Mouse (Mus musculus): ENCODE data around the gene Chchd6. TPM values are rescaled to one million over a fixed set of nuclear protein-coding genes. Genes with fewer than 3 reads are reported as not detected.

The Chchd6 gene
- polyA plus RNA-seq, 1 experiment from 2014 or later: 176 TPM

- H3K4me1 ChIP-seq (replicated peaks; ENCODE audit: control insufficient read depth, insufficient read depth, low read length): no peaks in the 10 kb centered on the region
- no peak overlapping the region for H3K9ac ChIP-seq
- ATAC-seq (ENCODE audit: low FRiP score) (no peak), DNase-seq (ENCODE audit: low spot score) (no peak)
- no peak overlapping the region for H3K4me2 ChIP-seq (replicated peaks)
- no peaks in the 10 kb centered on the region for H3K36me3 ChIP-seq (replicated peaks; ENCODE audit: control insufficient read depth, insufficient read depth)
- H3K27ac ChIP-seq: no peak overlapping the region
- H3K27me3 ChIP-seq (ENCODE audit: control insufficient read depth, insufficient read depth, low read length): no peaks in the 10 kb centered on the region
- no peak overlapping the region for H3K4me3 ChIP-seq (replicated peaks; ENCODE audit: low read length)
- H3K9me3 ChIP-seq (ENCODE audit: control insufficient read depth, low read length): no peaks in the 10 kb centered on the region
These were observed 226.6 kb downstream of the Chchd6 start for GRCm38 (mm10) chr6:89368812-89369211.

- Histone ChIP-seq H3K4me1 (replicated peaks; ENCODE audit: control insufficient read depth, insufficient read depth, low read length) (peaks cover 18% of the 10 kb centered on the region), H3K27me3 (ENCODE audit: control insufficient read depth, insufficient read depth, low read length) (no peaks in the 10 kb centered on the region), H3K36me3 (replicated peaks; ENCODE audit: control insufficient read depth, insufficient read depth) (no peaks in the 10 kb centered on the region), H3K27ac (no peak overlapping the region), H3K4me2 (replicated peaks) (no peak overlapping the region), H3K9me3 (ENCODE audit: control insufficient read depth, low read length) (no peaks in the 10 kb centered on the region), H3K9ac (no peak overlapping the region), H3K4me3 (replicated peaks; ENCODE audit: low read length) (no peak overlapping the region)
- no peak for DNase-seq (ENCODE audit: low spot score)
- no peak for ATAC-seq (ENCODE audit: low FRiP score)
- 53% methylated on average over 3 of the region's 3 CpGs for whole genome bisulfite sequencing
These were observed 231.1 kb downstream of the Chchd6 start for GRCm38 (mm10) chr6:89364342-89364741.

- Histone ChIP-seq H3K36me3 (replicated peaks; ENCODE audit: control insufficient read depth, insufficient read depth) (no peaks in the 10 kb centered on the region), H3K4me2 (replicated peaks) (peak overlapping the region; percentile 97), H3K4me1 (replicated peaks; ENCODE audit: control insufficient read depth, insufficient read depth, low read length) (peaks cover 31% of the 10 kb centered on the region), H3K27ac (peak overlapping the region; percentile 53), H3K9me3 (ENCODE audit: control insufficient read depth, low read length) (no peaks in the 10 kb centered on the region), H3K9ac (peak overlapping the region; percentile 98), H3K27me3 (ENCODE audit: control insufficient read depth, insufficient read depth, low read length) (no peaks in the 10 kb centered on the region), H3K4me3 (replicated peaks; ENCODE audit: low read length) (peak overlapping the region; percentile 100)
- no peak for DNase-seq (ENCODE audit: low spot score)
- ATAC-seq (ENCODE audit: low FRiP score): no peak; the same call in 1 of the 2 replicates
- 2% methylated on average over 16 of the region's 16 CpGs for WGBS
These were observed 232.4 kb downstream of the Chchd6 start for GRCm38 (mm10) chr6:89363107-89363451.

- peaks cover 35% of the 10 kb centered on the region for H3K4me1 ChIP-seq (replicated peaks; ENCODE audit: control insufficient read depth, insufficient read depth, low read length)
- H3K4me3 ChIP-seq (replicated peaks; ENCODE audit: low read length): peak within 1 kb of the TSS; percentile 100
- H3K9me3 ChIP-seq (ENCODE audit: control insufficient read depth, low read length): no peaks in the 10 kb centered on the region
- peak; percentile 82 for DNase-seq (ENCODE audit: low spot score)
- under 1% methylated on average over 97 of the region's 110 CpGs for WGBS
- H3K4me2 ChIP-seq (replicated peaks): peak within 1 kb of the TSS; percentile 97
- ATAC-seq (ENCODE audit: low FRiP score): peak; percentile 80
- peak within 1 kb of the TSS; percentile 85 for H3K27ac ChIP-seq
- H3K9ac ChIP-seq: peak within 1 kb of the TSS; percentile 98
- no peaks in the 10 kb centered on the region for H3K36me3 ChIP-seq (replicated peaks; ENCODE audit: control insufficient read depth, insufficient read depth)
- no peaks in the 10 kb centered on the region for H3K27me3 ChIP-seq (ENCODE audit: control insufficient read depth, insufficient read depth, low read length)
These were observed 233.0 kb downstream of the Chchd6 start, which contains the start of gene Plxna1 for GRCm38 (mm10) chr6:89362281-89363106. Plxna1 (minus strand) TSS chr6:89362620.

GRCm38 (mm10) chr6:89361418-89362280, 233.8 kb downstream of the Chchd6 start:
- Histone ChIP-seq H3K4me3 (replicated peaks; ENCODE audit: low read length) (peak overlapping the region; percentile 100), H3K27me3 (ENCODE audit: control insufficient read depth, insufficient read depth, low read length) (no peaks in the 10 kb centered on the region), H3K36me3 (replicated peaks; ENCODE audit: control insufficient read depth, insufficient read depth) (peaks cover 4% of the 10 kb centered on the region; the same call in 1 of the 2 replicates), H3K4me1 (replicated peaks; ENCODE audit: control insufficient read depth, insufficient read depth, low read length) (peaks cover 35% of the 10 kb centered on the region), H3K9ac (peak overlapping the region; percentile 98), H3K9me3 (ENCODE audit: control insufficient read depth, low read length) (no peaks in the 10 kb centered on the region), H3K4me2 (replicated peaks) (peak overlapping the region; percentile 97), H3K27ac (peak overlapping the region; percentile 85)
- under 1% methylated on average over 60 of the region's 80 CpGs for WGBS
- ATAC-seq (ENCODE audit: low FRiP score) (peak; percentile 26), DNase-seq (ENCODE audit: low spot score) (no peak)

DNA sequence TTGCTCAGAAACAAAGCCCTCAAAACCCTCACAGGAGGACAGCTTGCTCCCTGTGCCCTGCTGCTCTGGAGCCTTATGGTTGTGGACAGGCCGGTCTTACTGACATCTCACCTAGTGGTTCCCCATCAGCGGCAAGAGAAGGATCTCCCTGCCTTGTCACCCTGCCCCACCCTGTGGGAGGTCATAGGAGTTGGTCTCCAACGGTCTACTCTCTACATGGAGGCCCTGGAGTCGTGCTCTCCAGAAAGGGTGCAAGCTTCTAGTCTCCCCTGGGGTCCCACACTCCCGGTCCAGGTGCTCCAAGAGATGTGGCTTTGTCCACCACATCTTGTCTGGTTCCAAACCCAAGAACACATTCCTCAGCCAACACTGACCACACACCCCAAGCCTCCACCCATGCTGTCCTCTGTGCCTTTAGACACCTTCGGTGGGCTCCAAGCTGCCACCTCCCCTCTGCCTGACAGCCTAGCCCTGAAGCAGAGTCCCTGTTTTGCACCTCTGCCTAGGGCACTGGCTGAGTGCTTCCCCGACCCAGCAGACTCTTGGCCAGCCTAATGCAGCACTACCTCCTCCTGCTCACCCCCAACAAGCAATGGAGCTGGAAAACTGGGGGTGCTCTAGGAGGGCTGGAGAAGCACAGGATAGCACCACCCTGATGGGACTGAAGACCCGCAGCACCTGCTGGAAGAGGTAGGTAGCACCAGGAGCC, 234.6 kb downstream of the Chchd6 start:
- 28% methylated on average over 8 of the region's 8 CpGs for whole genome bisulfite sequencing
- Histone ChIP-seq H3K9me3 (ENCODE audit: control insufficient read depth, low read length) (no peaks in the 10 kb centered on the region), H3K4me2 (replicated peaks) (peak overlapping the region; percentile 97), H3K27me3 (ENCODE audit: control insufficient read depth, insufficient read depth, low read length) (no peaks in the 10 kb centered on the region), H3K9ac (peak overlapping the region; percentile 98), H3K36me3 (replicated peaks; ENCODE audit: control insufficient read depth, insufficient read depth) (peaks cover 11% of the 10 kb centered on the region), H3K27ac (peak overlapping the region; percentile 85), H3K4me1 (replicated peaks; ENCODE audit: control insufficient read depth, insufficient read depth, low read length) (peaks cover 41% of the 10 kb centered on the region), H3K4me3 (replicated peaks; ENCODE audit: low read length) (peak overlapping the region; percentile 100)
- DNase-seq (ENCODE audit: low spot score): no peak
- ATAC-seq (ENCODE audit: low FRiP score): 0 out of 2 replicates have a peak, but pooled peaks have one; percentile 1

GRCm38 (mm10) chr6:89359771-89360708, 235.4 kb downstream of the Chchd6 start:
- Histone ChIP-seq H3K4me1 (replicated peaks; ENCODE audit: control insufficient read depth, insufficient read depth, low read length) (peaks cover 48% of the 10 kb centered on the region), H3K9me3 (ENCODE audit: control insufficient read depth, low read length) (no peaks in the 10 kb centered on the region), H3K36me3 (replicated peaks; ENCODE audit: control insufficient read depth, insufficient read depth) (peaks cover 19% of the 10 kb centered on the region), H3K4me2 (replicated peaks) (peak overlapping the region; percentile 97), H3K9ac (peak overlapping the region; percentile 98), H3K27ac (peak overlapping the region; percentile 85), H3K27me3 (ENCODE audit: control insufficient read depth, insufficient read depth, low read length) (no peaks in the 10 kb centered on the region), H3K4me3 (replicated peaks; ENCODE audit: low read length) (peak overlapping the region; percentile 100)
- ATAC-seq (ENCODE audit: low FRiP score): no peak
- WGBS: 32% methylated on average over 20 of the region's 20 CpGs
- no peak for DNase-seq (ENCODE audit: low spot score)

DNA sequence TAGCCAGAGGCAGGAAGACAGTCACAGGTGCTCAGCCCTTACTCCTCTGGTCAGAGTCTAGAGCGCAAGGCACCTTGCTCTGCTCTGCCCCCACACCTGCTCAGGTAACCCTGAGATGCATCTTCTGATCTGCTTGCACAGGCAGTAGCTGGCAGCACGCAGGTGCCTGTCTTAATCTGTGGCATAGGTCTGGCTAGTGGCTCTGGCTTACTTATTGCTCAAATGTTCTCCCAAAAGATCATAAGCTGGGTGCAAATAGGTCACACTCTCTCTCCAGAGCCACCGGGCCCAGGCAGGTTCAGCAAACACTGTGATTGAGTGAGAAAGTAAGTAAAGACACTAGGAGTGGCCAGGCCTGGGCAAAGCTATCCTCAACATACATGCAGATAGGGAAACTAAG, 236.3 kb downstream of the Chchd6 start:
- H3K27me3 ChIP-seq (ENCODE audit: control insufficient read depth, insufficient read depth, low read length): no peaks in the 10 kb centered on the region
- peaks cover 55% of the 10 kb centered on the region for H3K4me1 ChIP-seq (replicated peaks; ENCODE audit: control insufficient read depth, insufficient read depth, low read length)
- peak overlapping the region; percentile 100; the same call in 1 of the 2 replicates for H3K4me3 ChIP-seq (replicated peaks; ENCODE audit: low read length)
- no peak for ATAC-seq (ENCODE audit: low FRiP score)
- DNase-seq (ENCODE audit: low spot score): no peak
- H3K27ac ChIP-seq: no peak overlapping the region
- H3K9ac ChIP-seq: peak overlapping the region; percentile 98
- H3K36me3 ChIP-seq (replicated peaks; ENCODE audit: control insufficient read depth, insufficient read depth): peaks cover 27% of the 10 kb centered on the region
- WGBS: 76% methylated on average over 3 of the region's 3 CpGs
- H3K9me3 ChIP-seq (ENCODE audit: control insufficient read depth, low read length): no peaks in the 10 kb centered on the region
- peak overlapping the region; percentile 97 for H3K4me2 ChIP-seq (replicated peaks)

Measured in hindbrain, embryonic 14.5 days (tissue).